Mouse (Mus musculus): ENCODE data around the gene Neil3. TPM values are rescaled to one million over a fixed set of nuclear protein-coding genes. Genes with fewer than 3 reads are reported as not detected.

Gene Neil3
- polyA plus RNA-seq (2021): 4.1 TPM

- in situ Hi-C loops (cut with MboI; ENCODE audit: low pct_unique_long_range_greater_than_20kb): no loop called here
These were observed at the start of gene Neil3 for GRCm38 (mm10) chr8:53638495-53639171. Gene Neil3 (minus strand): TSS chr8:53639065.

DNA sequence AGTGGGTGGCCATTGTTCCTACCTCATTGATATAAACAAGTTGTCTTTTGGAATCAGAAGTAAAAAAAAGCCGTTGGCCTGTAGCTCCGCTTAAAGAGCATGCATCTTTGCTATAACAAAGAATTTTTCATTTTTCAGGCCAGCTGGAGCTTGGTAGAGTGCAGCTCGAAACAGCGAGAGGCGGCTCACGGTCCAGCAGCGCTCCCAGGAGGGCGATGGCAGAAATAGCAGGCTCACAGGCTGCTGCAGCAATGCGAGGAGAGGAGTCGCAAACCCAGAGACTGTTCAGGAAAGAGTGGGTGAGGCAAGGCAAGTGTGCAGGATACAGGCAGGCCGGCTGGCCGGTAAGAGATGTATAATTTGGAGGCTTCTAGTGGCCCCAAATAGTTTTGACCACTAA lies 42.0 kb upstream of the Neil3 start:
- ATAC-seq (no peak), DNase-seq (ENCODE audit: low read depth, low spot score) (no peak)
- POLR2A ChIA-PET: no interaction called here
- in situ Hi-C loops (cut with MboI; ENCODE audit: low pct_unique_long_range_greater_than_20kb): no loop called here
- peaks cover 10% of the 10 kb centered on the region for H3K27me3 ChIP-seq
- CTCF ChIA-PET: interaction anchor here (1.3 kb wide), 1 partner anchor 11 kb away, joined by 3 read pairs; no protein-coding TSS in a partner anchor
- TF ChIP-seq CTCF (IDR thresholded peaks at IDR 0.05): peak; percentile 34

More at GRCm38 (mm10) chr8:53638495-53639171, at the start of gene Neil3:
- peak; percentile 91 for ATAC-seq
- H3K27me3 ChIP-seq: peaks cover 6% of the 10 kb centered on the region
- CTCF ChIA-PET: no interaction called here
- POLR2A ChIA-PET: no interaction called here
- TF ChIP-seq CTCF (IDR thresholded peaks at IDR 0.05): no peak
- DNase-seq (ENCODE audit: low read depth, low spot score): no peak

- peak; percentile 85 for TF ChIP-seq CTCF (IDR thresholded peaks at IDR 0.05)
- peak; percentile 54 for ATAC-seq
- H3K27me3 ChIP-seq: peaks cover 11% of the 10 kb centered on the region
- POLR2A ChIA-PET: no interaction called here
- CTCF ChIA-PET: interaction anchor here (0.8 to 1.4 kb wide), 5 partner anchors 10 to 829 kb away, joined by 3 to 6 read pairs (median 3); no protein-coding TSS in a partner anchor
- in situ Hi-C loops (cut with MboI; ENCODE audit: low pct_unique_long_range_greater_than_20kb): loop anchor here (25.0 kb wide), 1 partner anchor 823 kb away; no protein-coding TSS in a partner anchor
- DNase-seq (ENCODE audit: low read depth, low spot score): no peak
These were observed 25.1 kb upstream of the Neil3 start for GRCm38 (mm10) chr8:53663946-53664345.

DNA sequence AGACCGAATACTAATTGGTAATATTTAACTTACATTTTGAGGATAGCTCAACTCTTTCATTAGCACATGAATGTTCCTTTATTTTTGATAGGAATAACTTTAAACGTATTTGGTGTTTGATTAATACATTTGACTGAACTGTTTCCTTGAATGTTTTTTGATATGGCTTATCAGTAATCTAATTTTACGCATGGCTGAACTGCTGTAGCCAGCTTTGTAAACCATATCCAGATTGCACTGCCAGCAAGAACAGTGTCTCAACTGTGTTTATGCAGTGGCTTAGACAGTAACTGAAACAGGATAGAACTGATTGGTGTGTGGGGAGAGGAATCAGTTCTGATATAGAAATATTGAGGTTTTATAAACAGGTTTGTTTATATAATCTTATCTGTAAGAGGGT lies 22.6 kb upstream of the Neil3 start:
- TF ChIP-seq CTCF (IDR thresholded peaks at IDR 0.05): no peak
- H3K27me3 ChIP-seq: no peaks in the 10 kb centered on the region
- ATAC-seq: no peak
- CTCF ChIA-PET: interaction anchor here (1.4 kb wide), 1 partner anchor 18 kb away, joined by 3 read pairs; no protein-coding TSS in a partner anchor
- DNase-seq (ENCODE audit: low read depth, low spot score): no peak
- POLR2A ChIA-PET: no interaction called here
- in situ Hi-C loops (cut with MboI; ENCODE audit: low pct_unique_long_range_greater_than_20kb): loop anchor here (25.0 kb wide), 1 partner anchor 826 kb away; no protein-coding TSS in a partner anchor

GRCm38 (mm10) chr8:53630618-53631017 lies 8.2 kb downstream of the Neil3 start:
- H3K27me3 ChIP-seq: no peaks in the 10 kb centered on the region
- no peak for ATAC-seq
- TF ChIP-seq CTCF (IDR thresholded peaks at IDR 0.05): no peak
- in situ Hi-C loops (cut with MboI; ENCODE audit: low pct_unique_long_range_greater_than_20kb): no loop called here
- ChIA-PET POLR2A (no interaction called here), CTCF (no interaction called here)
- DNase-seq (ENCODE audit: low read depth, low spot score): no peak

- no peaks in the 10 kb centered on the region for H3K27me3 ChIP-seq
- no peak for TF ChIP-seq CTCF (IDR thresholded peaks at IDR 0.05)
- ATAC-seq (no peak), DNase-seq (ENCODE audit: low read depth, low spot score) (no peak)
- in situ Hi-C loops (cut with MboI; ENCODE audit: low pct_unique_long_range_greater_than_20kb): no loop called here
- CTCF ChIA-PET: no interaction called here
- POLR2A ChIA-PET: no interaction called here
These were observed 9.9 kb downstream of the Neil3 start for GRCm38 (mm10) chr8:53628864-53629415.

- in situ Hi-C loops (cut with MboI; ENCODE audit: low pct_unique_long_range_greater_than_20kb): no loop called here
- DNase-seq (ENCODE audit: low read depth, low spot score) (no peak), ATAC-seq (no peak)
- no peak for TF ChIP-seq CTCF (IDR thresholded peaks at IDR 0.05)
- ChIA-PET POLR2A (no interaction called here), CTCF (no interaction called here)
- H3K27me3 ChIP-seq: no peaks in the 10 kb centered on the region
These were observed 15.4 kb downstream of the Neil3 start for GRCm38 (mm10) chr8:53623425-53623824.

- CTCF ChIA-PET: interaction anchor here (1.8 kb wide), 1 partner anchor 12 kb away, joined by 5 read pairs; no protein-coding TSS in a partner anchor
- no peak for DNase-seq (ENCODE audit: low read depth, low spot score)
- H3K27me3 ChIP-seq: no peaks in the 10 kb centered on the region
- TF ChIP-seq CTCF (IDR thresholded peaks at IDR 0.05): no peak
- no peak for ATAC-seq
- in situ Hi-C loops (cut with MboI; ENCODE audit: low pct_unique_long_range_greater_than_20kb): no loop called here
- POLR2A ChIA-PET: no interaction called here
These were observed 19.7 kb downstream of the Neil3 start for GRCm38 (mm10) chr8:53619196-53619595.

- in situ Hi-C loops (cut with MboI; ENCODE audit: low pct_unique_long_range_greater_than_20kb): no loop called here
- H3K27me3 ChIP-seq: no peaks in the 10 kb centered on the region
- TF ChIP-seq CTCF (IDR thresholded peaks at IDR 0.05): no peak
- ChIA-PET CTCF (interaction anchor here (1.2 kb wide), 1 partner anchor 9 kb away, joined by 4 read pairs; no protein-coding TSS in a partner anchor), POLR2A (no interaction called here)
- ATAC-seq (no peak), DNase-seq (ENCODE audit: low read depth, low spot score) (no peak)
These were observed 24.6 kb downstream of the Neil3 start for GRCm38 (mm10) chr8:53614288-53614646.

GRCm38 (mm10) chr8:53613577-53614287 lies 25.1 kb downstream of the Neil3 start:
- CTCF ChIA-PET: interaction anchor here (1.2 kb wide), 1 partner anchor 9 kb away, joined by 4 read pairs; no protein-coding TSS in a partner anchor
- no peaks in the 10 kb centered on the region for H3K27me3 ChIP-seq
- in situ Hi-C loops (cut with MboI; ENCODE audit: low pct_unique_long_range_greater_than_20kb): no loop called here
- DNase-seq (ENCODE audit: low read depth, low spot score): no peak
- no peak for TF ChIP-seq CTCF (IDR thresholded peaks at IDR 0.05)
- ATAC-seq: no peak
- POLR2A ChIA-PET: no interaction called here

DNA sequence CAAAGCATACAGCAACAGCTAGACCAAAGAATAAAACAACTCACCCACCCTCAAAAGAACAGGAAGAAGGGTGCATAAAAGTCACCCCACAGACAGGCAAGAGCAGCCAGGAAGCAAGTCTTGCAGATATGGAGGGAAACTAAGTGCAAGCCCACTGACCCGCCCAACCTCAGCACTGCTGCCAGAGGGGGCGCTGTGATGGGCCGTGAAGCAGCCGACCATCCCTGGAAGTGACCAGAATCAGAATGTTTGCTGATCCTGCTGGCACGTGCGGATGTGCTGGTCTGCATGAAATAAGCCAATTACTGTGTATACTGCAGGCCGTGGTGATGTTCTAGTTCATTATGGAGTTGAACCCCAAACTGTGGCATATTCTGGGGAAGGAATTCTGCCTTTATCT lies 26.6 kb downstream of the Neil3 start:
- POLR2A ChIA-PET: no interaction called here
- DNase-seq (ENCODE audit: low read depth, low spot score): no peak
- in situ Hi-C loops (cut with MboI; ENCODE audit: low pct_unique_long_range_greater_than_20kb): no loop called here
- no peak for ATAC-seq
- no peaks in the 10 kb centered on the region for H3K27me3 ChIP-seq
- CTCF ChIA-PET: no interaction called here
- TF ChIP-seq CTCF (IDR thresholded peaks at IDR 0.05): no peak
